In the genomic region with DNA sequence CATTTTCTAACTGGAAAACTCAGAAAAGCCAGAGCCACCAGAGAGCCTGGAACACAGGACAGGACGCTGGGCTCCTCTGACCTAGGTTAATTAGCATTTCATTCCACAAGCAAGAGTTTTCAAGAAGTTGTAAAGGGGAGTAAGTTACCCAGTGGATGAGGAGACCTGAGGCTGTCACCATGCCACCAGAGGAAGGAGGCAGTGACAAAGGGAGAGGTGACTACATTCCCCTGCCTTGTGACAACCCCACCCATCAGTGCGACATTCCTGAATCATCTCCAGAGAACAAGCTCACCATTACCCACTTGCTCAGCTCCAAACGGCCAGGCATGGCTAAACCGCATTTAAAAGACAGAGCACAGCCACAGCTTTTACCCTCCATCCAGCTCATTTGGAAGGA, we compare ENCODE assay signal across 10 mouse cellular contexts.
DNase-seq lines count a peak whose midpoint lies in the region; ATAC-seq and TF ChIP-seq lines count a peak whose summit lies in the region.
"Had no signal": no experiment of that assay in that cellular context is flagged by ENCODE, and none has a peak within 500 bp of the region (broad histone marks: within the 10 kb centered on the region; RNA-seq: fewer than 3 reads in every experiment).

No protein-coding gene starts in this region.

- no peak overlapping the region; the same call in 1 of the 2 replicates for H3K4me3 ChIP-seq in layer of hippocampus, adult 2 months
- H3K4me3 ChIP-seq in embryonic facial prominence, embryonic 15.5 days (replicated peaks): no peak overlapping the region; the same call in 1 of the 2 replicates
- no peak overlapping the region for H3K4me3 ChIP-seq in hindbrain, postnatal 0 days (ENCODE audit: low read length)
- no peak overlapping the region for H3K4me3 ChIP-seq in neural tube, embryonic 13.5 days

- H3K9me3 ChIP-seq in embryonic facial prominence, embryonic 15.5 days (replicated peaks): no peaks in the 10 kb centered on the region
- no peaks in the 10 kb centered on the region for H3K9me3 ChIP-seq in hindbrain, postnatal 0 days (ENCODE audit: low read length)
- H3K9me3 ChIP-seq in neural tube, embryonic 13.5 days: no peaks in the 10 kb centered on the region

- H3K4me1 ChIP-seq in embryonic facial prominence, embryonic 15.5 days: peaks cover 19% of the 10 kb centered on the region
- H3K4me1 ChIP-seq in hindbrain, postnatal 0 days (ENCODE audit: insufficient read depth, low read length): peaks cover 4% of the 10 kb centered on the region; the same call in 1 of the 2 replicates
- H3K4me1 ChIP-seq in neural tube, embryonic 13.5 days (replicated peaks): peaks cover 36% of the 10 kb centered on the region

- no peak overlapping the region for H3K9ac ChIP-seq in embryonic facial prominence, embryonic 15.5 days
- no peak overlapping the region for H3K9ac ChIP-seq in hindbrain, postnatal 0 days (replicated peaks; ENCODE audit: low read length)
- no peak overlapping the region for H3K9ac ChIP-seq in neural tube, embryonic 13.5 days

- TF ChIP-seq CTCF in layer of hippocampus, adult 2 months (conservative IDR thresholded peaks at IDR 0.05): no peak
- no peak for TF ChIP-seq CTCF in hindbrain, postnatal 0 days (IDR thresholded peaks at IDR 0.05; ENCODE audit: low read depth)

- H3K36me3 ChIP-seq in embryonic facial prominence, embryonic 15.5 days: peaks cover 13% of the 10 kb centered on the region; the same call in 1 of the 2 replicates
- no peaks in the 10 kb centered on the region for H3K36me3 ChIP-seq in hindbrain, postnatal 0 days (ENCODE audit: insufficient read depth, low read length)
- 0 out of 2 replicates have a peak, but pooled peaks cover 10% of the 10 kb centered on the region for H3K36me3 ChIP-seq in neural tube, embryonic 13.5 days

- H3K27me3 ChIP-seq in embryonic facial prominence, embryonic 15.5 days: no peaks in the 10 kb centered on the region
- no peaks in the 10 kb centered on the region for H3K27me3 ChIP-seq in hindbrain, postnatal 0 days (ENCODE audit: insufficient read depth, low read length)
- H3K27me3 ChIP-seq in neural tube, embryonic 13.5 days: peaks cover 24% of the 10 kb centered on the region

- 27% methylated on average over 4 of the region's 4 CpGs for WGBS in embryonic facial prominence, embryonic 15.5 days
- WGBS in hindbrain, postnatal 0 days: 32% methylated on average over 4 of the region's 4 CpGs
- WGBS in neural tube, embryonic 13.5 days: 23% methylated on average over 4 of the region's 4 CpGs

- DNase-seq in layer of hippocampus, adult 2 months (ENCODE audit: low spot score in 2 of 2): no peak
- DNase-seq in layer of hippocampus, adult 11-12 months (ENCODE audit: low spot score): no peak
- no peak for DNase-seq in hindbrain, postnatal 0 days (ENCODE audit: low spot score)
- DNase-seq in layer of hippocampus, postnatal 36 days: no peak
- DNase-seq in cerebellum, adult 11 months: no peak
- DNase-seq: cerebellum, postnatal 25 days; left cerebral cortex, postnatal 4 days; thymus, postnatal 4 days had no signal

- no peak for ATAC-seq in embryonic facial prominence, embryonic 15.5 days (ENCODE audit: insufficient number of reproducible peaks, low FRiP score, low TSS enrichment, low read depth)
- no peak for ATAC-seq in hindbrain, postnatal 0 days
- no peak for ATAC-seq in neural tube, embryonic 13.5 days (ENCODE audit: low read depth)

- H3K4me2 ChIP-seq in embryonic facial prominence, embryonic 15.5 days (replicated peaks): peak overlapping the region; percentile 57; the same call in 1 of the 2 replicates
- peak overlapping the region; percentile 86 for H3K4me2 ChIP-seq in hindbrain, postnatal 0 days (ENCODE audit: low read depth, low read length)
- H3K4me2 ChIP-seq in neural tube, embryonic 13.5 days: peak overlapping the region; percentile 65

- peak overlapping the region; percentile 74; the same call in 1 of the 2 replicates for H3K27ac ChIP-seq in layer of hippocampus, adult 2 months
- H3K27ac ChIP-seq in embryonic facial prominence, embryonic 15.5 days (replicated peaks): no peak overlapping the region
- no peak overlapping the region for H3K27ac ChIP-seq in hindbrain, postnatal 0 days
- H3K27ac ChIP-seq in neural tube, embryonic 13.5 days (replicated peaks): no peak overlapping the region
